Mouse (Mus musculus) liver, embryonic 13.5 days (tissue): ENCODE measurements around the gene Fancg. TPM values are rescaled to one million over a fixed set of nuclear protein-coding genes. Genes with fewer than 3 reads are reported as not detected.

ENCODE experiments used
- ATAC-seq: fragments of 200-750 bp; cut with Nextera tagmentation; 2 replicates; pipeline ENCODE4 v1.8.0; 2017; ENCODE audit warnings: low read depth, mild to moderate bottlenecking, moderate number of reproducible peaks, moderate library complexity
- DNase-seq: peaks from one replicate; pipeline ENCODE4 v3.0.0; 2022
- H3K27ac ChIP-seq: fragments of 300-500 bp; sonication (generic); 2 replicates; pipeline ENCODE4 v1.5.1; 2015; ENCODE audit warnings: moderate library complexity, mild to moderate bottlenecking, inconsistent platforms
- H3K27me3 ChIP-seq: fragments of 300-500 bp; sonication (generic); 2 replicates; pipeline ENCODE4 v1.6.1; 2015; ENCODE audit warnings: mild to moderate bottlenecking, inconsistent platforms
- H3K36me3 ChIP-seq: fragments of 300-500 bp; sonication (generic); 2 replicates; pipeline ENCODE4 v1.6.1; 2015; ENCODE audit warnings: mild to moderate bottlenecking, inconsistent platforms
- H3K4me1 ChIP-seq: fragments of 300-500 bp; sonication (generic); replicated peaks from 2 replicates; pipeline ENCODE4 v1.6.1; 2015; ENCODE audit warnings: inconsistent platforms
- H3K4me2 ChIP-seq: fragments of 300-500 bp; sonication (generic); 2 replicates; pipeline ENCODE4 v1.6.1; 2015; ENCODE audit warnings: inconsistent platforms, mild to moderate bottlenecking, moderate library complexity
- H3K4me3 ChIP-seq: fragments of 300-500 bp; sonication (generic); replicated peaks from 2 replicates; pipeline ENCODE4 v1.5.1; 2015; ENCODE audit warnings: mild to moderate bottlenecking, inconsistent platforms
- H3K9ac ChIP-seq: fragments of 300-500 bp; sonication (generic); 2 replicates; pipeline ENCODE4 v1.6.1; 2015; ENCODE audit warnings: mild to moderate bottlenecking, inconsistent platforms
- H3K9me3 ChIP-seq: fragments of 300-500 bp; sonication (generic); replicated peaks from 2 replicates; pipeline ENCODE4 v1.6.1; 2016; ENCODE audit warnings: inconsistent platforms
- WGBS: fragments of 180-500 bp; shearing (Covaris S2); methylation state at CpG from one replicate; pipeline ENCODE4 v1.1.7; 2015; ENCODE audit not compliant: insufficient replicate concordance; 5-methylcytosine and 5-hydroxymethylcytosine counted together
- polyA plus RNA-seq: library from polyadenylated mRNA; unstranded; fragments of >200 nt; fragmentation: Nextera tagmentation; extraction: Ambion mirVana; gene quantifications from 2 replicates; pipeline ENCODE4 v1.2.1, GENCODE M21; 2015

Gene Fancg
- polyA plus RNA-seq, 1 experiment from 2014 or later: 10.3 TPM

GRCm38 (mm10) chr4:43044673-43045072 lies 34.4 kb upstream of the Fancg start:
- Histone ChIP-seq H3K27ac (peak overlapping the region; percentile 53), H3K4me2 (peak overlapping the region; percentile 80), H3K36me3 (no peaks in the 10 kb centered on the region), H3K27me3 (no peaks in the 10 kb centered on the region), H3K4me3 (peak overlapping the region; percentile 61), H3K9ac (peak overlapping the region; percentile 65; the same call in 1 of the 2 replicates), H3K4me1 (peaks cover 51% of the 10 kb centered on the region), H3K9me3 (no peaks in the 10 kb centered on the region)
- DNase-seq (no peak), ATAC-seq (no peak)
- WGBS: 13% methylated on average over 4 of the region's 4 CpGs

- H3K4me2 ChIP-seq: peak overlapping the region; percentile 80
- H3K27ac ChIP-seq: peak overlapping the region; percentile 53
- H3K4me3 ChIP-seq: no peak overlapping the region; the same call in 1 of the 2 replicates
- DNase-seq (no peak), ATAC-seq (no peak)
- no peaks in the 10 kb centered on the region for H3K27me3 ChIP-seq
- 19% methylated on average over 7 of the region's 7 CpGs for WGBS
- no peaks in the 10 kb centered on the region for H3K9me3 ChIP-seq
- no peaks in the 10 kb centered on the region for H3K36me3 ChIP-seq
- peaks cover 60% of the 10 kb centered on the region for H3K4me1 ChIP-seq
- 0 out of 2 replicates have a peak overlapping the region, but pooled peaks have one; percentile 9 for H3K9ac ChIP-seq
These were observed 33.5 kb upstream of the Fancg start for GRCm38 (mm10) chr4:43043644-43044357.

- H3K4me2 ChIP-seq: no peak overlapping the region
- peaks cover 10% of the 10 kb centered on the region for H3K36me3 ChIP-seq
- H3K9ac ChIP-seq: no peak overlapping the region
- no peaks in the 10 kb centered on the region for H3K9me3 ChIP-seq
- H3K27ac ChIP-seq: peak overlapping the region; percentile 18
- no peak for ATAC-seq
- WGBS: 60% methylated on average over 9 of the region's 9 CpGs
- DNase-seq: no peak
- H3K4me3 ChIP-seq: no peak overlapping the region
- H3K4me1 ChIP-seq: peaks cover 79% of the 10 kb centered on the region
- no peaks in the 10 kb centered on the region for H3K27me3 ChIP-seq
These were observed 30.7 kb upstream of the Fancg start for GRCm38 (mm10) chr4:43040881-43041547.

- H3K4me3 ChIP-seq: peak overlapping the region; percentile 84
- peaks cover 78% of the 10 kb centered on the region for H3K4me1 ChIP-seq
- H3K9me3 ChIP-seq: no peaks in the 10 kb centered on the region
- H3K4me2 ChIP-seq: peak overlapping the region; percentile 89
- peaks cover 19% of the 10 kb centered on the region for H3K36me3 ChIP-seq
- ATAC-seq: peak; percentile 93
- 2% methylated on average over 25 of the region's 25 CpGs for WGBS
- peak overlapping the region; percentile 97 for H3K27ac ChIP-seq
- peak; percentile 97 for DNase-seq
- H3K9ac ChIP-seq: peak overlapping the region; percentile 92
- H3K27me3 ChIP-seq: no peaks in the 10 kb centered on the region
These were observed 29.8 kb upstream of the Fancg start for GRCm38 (mm10) chr4:43040114-43040572.

- Histone ChIP-seq H3K4me1 (peaks cover 73% of the 10 kb centered on the region), H3K27ac (peak overlapping the region; percentile 97), H3K36me3 (peaks cover 24% of the 10 kb centered on the region), H3K4me3 (peak overlapping the region; percentile 84), H3K9ac (peak overlapping the region; percentile 92), H3K27me3 (no peaks in the 10 kb centered on the region), H3K4me2 (peak overlapping the region; percentile 89), H3K9me3 (no peaks in the 10 kb centered on the region)
- 9% methylated on average over 11 of the region's 11 CpGs for WGBS
- ATAC-seq: peak; percentile 5; the same call in 1 of the 2 replicates
- no peak for DNase-seq
These were observed 29.3 kb upstream of the Fancg start for GRCm38 (mm10) chr4:43039609-43040008.

- H3K36me3 ChIP-seq: peaks cover 32% of the 10 kb centered on the region
- ATAC-seq (peak; percentile 51), DNase-seq (peak; percentile 58)
- 39% methylated on average over 15 of the region's 15 CpGs for WGBS
- peak overlapping the region; percentile 97 for H3K27ac ChIP-seq
- no peaks in the 10 kb centered on the region for H3K9me3 ChIP-seq
- H3K4me1 ChIP-seq: peaks cover 65% of the 10 kb centered on the region
- H3K27me3 ChIP-seq: no peaks in the 10 kb centered on the region
- peak overlapping the region; percentile 92 for H3K9ac ChIP-seq
- H3K4me3 ChIP-seq: peak overlapping the region; percentile 84
- H3K4me2 ChIP-seq: peak overlapping the region; percentile 89
These were observed 28.5 kb upstream of the Fancg start for GRCm38 (mm10) chr4:43038567-43039495.

GRCm38 (mm10) chr4:43037860-43038566 lies 27.7 kb upstream of the Fancg start:
- peak overlapping the region; percentile 97 for H3K27ac ChIP-seq
- peak overlapping the region; percentile 89 for H3K4me2 ChIP-seq
- H3K9me3 ChIP-seq: no peaks in the 10 kb centered on the region
- 8% methylated on average over 4 of the region's 4 CpGs for WGBS
- DNase-seq (peak; percentile 85), ATAC-seq (peak; percentile 52)
- H3K4me3 ChIP-seq: peak overlapping the region; percentile 84
- H3K27me3 ChIP-seq: no peaks in the 10 kb centered on the region
- H3K4me1 ChIP-seq: peaks cover 57% of the 10 kb centered on the region
- H3K9ac ChIP-seq: peak overlapping the region; percentile 92
- peaks cover 40% of the 10 kb centered on the region for H3K36me3 ChIP-seq

GRCm38 (mm10) chr4:43036356-43036755 lies 26.1 kb upstream of the Fancg start:
- H3K27me3 ChIP-seq: no peaks in the 10 kb centered on the region
- WGBS: 84% methylated on average over 10 of the region's 10 CpGs
- H3K4me3 ChIP-seq: peak overlapping the region; percentile 84
- peaks cover 65% of the 10 kb centered on the region for H3K4me1 ChIP-seq
- peak overlapping the region; percentile 92 for H3K9ac ChIP-seq
- H3K36me3 ChIP-seq: peaks cover 41% of the 10 kb centered on the region
- ATAC-seq (no peak), DNase-seq (no peak)
- H3K9me3 ChIP-seq: no peaks in the 10 kb centered on the region
- H3K4me2 ChIP-seq: peak overlapping the region; percentile 89
- H3K27ac ChIP-seq: peak overlapping the region; percentile 97

GRCm38 (mm10) chr4:43035851-43036250 lies 25.5 kb upstream of the Fancg start:
- Histone ChIP-seq H3K27me3 (no peaks in the 10 kb centered on the region), H3K9me3 (no peaks in the 10 kb centered on the region), H3K9ac (peak overlapping the region; percentile 92), H3K36me3 (peaks cover 41% of the 10 kb centered on the region), H3K4me2 (peak overlapping the region; percentile 89), H3K27ac (peak overlapping the region; percentile 44; the same call in 1 of the 2 replicates), H3K4me1 (peaks cover 60% of the 10 kb centered on the region), H3K4me3 (no peak overlapping the region)
- DNase-seq (no peak), ATAC-seq (no peak)
- WGBS: 70% methylated on average over 6 of the region's 6 CpGs

- Histone ChIP-seq H3K27ac (no peak overlapping the region), H3K4me1 (peaks cover 59% of the 10 kb centered on the region), H3K27me3 (no peaks in the 10 kb centered on the region), H3K4me3 (no peak overlapping the region), H3K9ac (no peak overlapping the region), H3K9me3 (no peaks in the 10 kb centered on the region), H3K36me3 (peaks cover 56% of the 10 kb centered on the region), H3K4me2 (no peak overlapping the region)
- DNase-seq: no peak
- no peak for ATAC-seq
- 84% methylated on average over 14 of the region's 14 CpGs for WGBS
These were observed 23.2 kb upstream of the Fancg start for GRCm38 (mm10) chr4:43033481-43033880.
